Mouse (Mus musculus) forebrain, embryonic 15.5 days (tissue): Measurements from ENCODE around the gene Zfp821. TPM values are rescaled to one million over a fixed set of nuclear protein-coding genes. Genes with fewer than 3 reads are reported as not detected.
A peak's percentile ranks its signal among the peaks of the same experiment; 100 is the strongest.
"Not testable (repeated sequence)": the region's sequence is repeated elsewhere in the genome, so short reads cannot be mapped to it uniquely, and the experiment has no call there.

Experiments used
- ATAC-seq: fragments of 200-750 bp; cut with Nextera tagmentation; replicated peaks from 2 replicates; pipeline ENCODE4 v1.8.0; 2017; ENCODE audit warnings: mild to moderate bottlenecking, moderate TSS enrichment, moderate library complexity
- H3K27ac ChIP-seq: fragments of 300-500 bp; sonication (generic); replicated peaks from 2 replicates; pipeline ENCODE4 v1.5.1; 2015; ENCODE audit warnings: mild to moderate bottlenecking, inconsistent platforms
- H3K27me3 ChIP-seq: fragments of 300-500 bp; sonication (generic); 2 replicates; pipeline ENCODE4 v1.6.1; 2015; ENCODE audit warnings: inconsistent platforms
- H3K36me3 ChIP-seq: fragments of 300-500 bp; sonication (generic); 2 replicates; pipeline ENCODE4 v1.6.1; 2015; ENCODE audit warnings: mild to moderate bottlenecking, inconsistent platforms
- H3K4me1 ChIP-seq: fragments of 300-500 bp; sonication (generic); 2 replicates; pipeline ENCODE4 v1.6.1; 2015; ENCODE audit warnings: inconsistent platforms
- H3K4me2 ChIP-seq: fragments of 300-500 bp; sonication (generic); replicated peaks from 2 replicates; pipeline ENCODE4 v1.6.1; 2015; ENCODE audit warnings: mild to moderate bottlenecking, inconsistent platforms
- H3K4me3 ChIP-seq: fragments of 300-500 bp; sonication (generic); 2 replicates; pipeline ENCODE4 v1.5.1; 2015; ENCODE audit warnings: mild to moderate bottlenecking, inconsistent platforms
- H3K9ac ChIP-seq: fragments of 300-500 bp; sonication (generic); replicated peaks from 2 replicates; pipeline ENCODE4 v1.6.1; 2015; ENCODE audit warnings: mild to moderate bottlenecking, inconsistent platforms
- H3K9me3 ChIP-seq: fragments of 300-500 bp; sonication (generic); 2 replicates; pipeline ENCODE4 v1.6.1; 2016; ENCODE audit warnings: inconsistent platforms
- WGBS: fragments of 180-500 bp; shearing (Covaris S2); methylation state at CpG from one replicate; pipeline ENCODE4 v1.1.7; 2015; ENCODE audit warnings: mixed read lengths; 5-methylcytosine and 5-hydroxymethylcytosine counted together
- polyA plus RNA-seq: library from polyadenylated mRNA; unstranded; fragments of >200 nt; fragmentation: Nextera tagmentation; extraction: Ambion mirVana; gene quantifications from 2 replicates; pipeline ENCODE4 v1.2.1, GENCODE M21; 2015

Zfp821 gene
- polyA plus RNA-seq, 1 experiment from 2014 or later: 94.3 TPM

- Histone ChIP-seq H3K4me2 (no peak overlapping the region), H3K9me3 (no peaks in the 10 kb centered on the region), H3K4me1 (peaks cover 18% of the 10 kb centered on the region), H3K36me3 (peaks cover 47% of the 10 kb centered on the region), H3K9ac (no peak overlapping the region), H3K27ac (no peak overlapping the region), H3K4me3 (no peak overlapping the region), H3K27me3 (no peaks in the 10 kb centered on the region)
- ATAC-seq: no peak
- WGBS: 91% methylated on average over 3 of the region's 3 CpGs
Observed at GRCm38 (mm10) chr8:109734018-109734417, 28.7 kb downstream of the Zfp821 start.

- H3K4me1 ChIP-seq: peaks cover 18% of the 10 kb centered on the region
- peaks cover 26% of the 10 kb centered on the region for H3K36me3 ChIP-seq
- no peaks in the 10 kb centered on the region for H3K9me3 ChIP-seq
- H3K4me3 ChIP-seq: peak overlapping the region; percentile 67
- H3K27me3 ChIP-seq: no peaks in the 10 kb centered on the region
- peak overlapping the region; percentile 51 for H3K27ac ChIP-seq
- WGBS: 11% methylated on average over 8 of the region's 8 CpGs
- peak overlapping the region; percentile 91 for H3K4me2 ChIP-seq
- H3K9ac ChIP-seq: peak overlapping the region; percentile 93
- ATAC-seq: no peak
Observed at GRCm38 (mm10) chr8:109736819-109737218, 31.5 kb downstream of the Zfp821 start.

- Histone ChIP-seq H3K9ac (peak within 1 kb of the TSS; percentile 93), H3K27ac (peak within 1 kb of the TSS; percentile 51), H3K36me3 (peaks cover 20% of the 10 kb centered on the region), H3K9me3 (no peaks in the 10 kb centered on the region), H3K4me3 (peak within 1 kb of the TSS; percentile 67), H3K4me2 (peak within 1 kb of the TSS; percentile 91), H3K27me3 (no peaks in the 10 kb centered on the region), H3K4me1 (peaks cover 18% of the 10 kb centered on the region)
- under 1% methylated on average over 59 of the region's 59 CpGs for WGBS
- peak; percentile 72 for ATAC-seq
Observed at GRCm38 (mm10) chr8:109737237-109738048, 32.1 kb downstream of the Zfp821 start, which contains the start of gene Atxn1l. TSS of gene Atxn1l (minus strand) at chr8:109737739.

- Histone ChIP-seq H3K36me3 (peaks cover 14% of the 10 kb centered on the region), H3K4me1 (peaks cover 18% of the 10 kb centered on the region), H3K27me3 (no peaks in the 10 kb centered on the region), H3K4me2 (peak overlapping the region; percentile 91), H3K4me3 (peak overlapping the region; percentile 67), H3K9ac (peak overlapping the region; percentile 93; the same call in 1 of the 2 replicates), H3K9me3 (no peaks in the 10 kb centered on the region), H3K27ac (0 out of 2 replicates have a peak overlapping the region, but pooled peaks have one; percentile 6)
- WGBS: 85% methylated on average over 1 of the region's 1 CpGs
- ATAC-seq: no peak
Observed at GRCm38 (mm10) chr8:109738049-109738380, 32.7 kb downstream of the Zfp821 start.

- 93% methylated on average over 7 of the region's 12 CpGs for WGBS
- Histone ChIP-seq H3K36me3 (no peaks in the 10 kb centered on the region), H3K4me1 (no peaks in the 10 kb centered on the region), H3K9ac (no peak overlapping the region), H3K9me3 (no peaks in the 10 kb centered on the region), H3K4me3 (no peak overlapping the region), H3K4me2 (no peak overlapping the region), H3K27me3 (no peaks in the 10 kb centered on the region), H3K27ac (no peak overlapping the region)
- no peak for ATAC-seq
Observed at GRCm38 (mm10) chr8:109747468-109748199, 42.3 kb downstream of the Zfp821 start.

GRCm38 (mm10) chr8:109750274-109750673 is 44.9 kb downstream of the Zfp821 start:
- Histone ChIP-seq H3K4me1 (no peaks in the 10 kb centered on the region), H3K4me3 (no peak overlapping the region), H3K4me2 (no peak overlapping the region), H3K9me3 (no peaks in the 10 kb centered on the region), H3K9ac (no peak overlapping the region), H3K36me3 (no peaks in the 10 kb centered on the region), H3K27ac (no peak overlapping the region), H3K27me3 (no peaks in the 10 kb centered on the region)
- WGBS: 63% methylated on average over 5 of the region's 5 CpGs
- ATAC-seq: no peak

- no peaks in the 10 kb centered on the region for H3K36me3 ChIP-seq
- 83% methylated on average over 12 of the region's 12 CpGs for WGBS
- no peak overlapping the region for H3K4me2 ChIP-seq
- H3K4me3 ChIP-seq: no peak overlapping the region
- ATAC-seq: no peak
- no peaks in the 10 kb centered on the region for H3K9me3 ChIP-seq
- no peaks in the 10 kb centered on the region for H3K4me1 ChIP-seq
- H3K27me3 ChIP-seq: no peaks in the 10 kb centered on the region
- no peak overlapping the region for H3K9ac ChIP-seq
- H3K27ac ChIP-seq: no peak overlapping the region
Observed at GRCm38 (mm10) chr8:109750699-109751098, 45.4 kb downstream of the Zfp821 start.

- 90% methylated on average over 20 of the region's 20 CpGs for WGBS
- no peak for ATAC-seq
Observed at GRCm38 (mm10) chr8:109751731-109752485, 46.6 kb downstream of the Zfp821 start.

GRCm38 (mm10) chr8:109754696-109755095 is 49.4 kb downstream of the Zfp821 start:
- no peak overlapping the region for H3K27ac ChIP-seq
- WGBS: 83% methylated on average over 8 of the region's 8 CpGs
- no peaks in the 10 kb centered on the region for H3K4me1 ChIP-seq
- H3K9me3 ChIP-seq: no peaks in the 10 kb centered on the region
- H3K36me3 ChIP-seq: no peaks in the 10 kb centered on the region
- no peak for ATAC-seq
- no peak overlapping the region for H3K9ac ChIP-seq
- H3K27me3 ChIP-seq: no peaks in the 10 kb centered on the region
- no peak overlapping the region for H3K4me2 ChIP-seq
- H3K4me3 ChIP-seq: no peak overlapping the region

More at GRCm38 (mm10) chr8:109751731-109752485, 46.6 kb downstream of the Zfp821 start:
- H3K9ac ChIP-seq: no peak overlapping the region
- no peak overlapping the region for H3K4me2 ChIP-seq
- no peaks in the 10 kb centered on the region for H3K4me1 ChIP-seq
- no peaks in the 10 kb centered on the region for H3K36me3 ChIP-seq
- H3K4me3 ChIP-seq: no peak overlapping the region
- H3K9me3 ChIP-seq: no peaks in the 10 kb centered on the region
- H3K27ac ChIP-seq: no peak overlapping the region
- no peaks in the 10 kb centered on the region for H3K27me3 ChIP-seq

GRCm38 (mm10) chr8:109755554-109755953 is 50.2 kb downstream of the Zfp821 start:
- not testable (repeated sequence) for H3K4me3 ChIP-seq, ATAC-seq, H3K4me2 ChIP-seq, H3K9ac ChIP-seq, H3K36me3 ChIP-seq, H3K9me3 ChIP-seq, H3K4me1 ChIP-seq, H3K27ac ChIP-seq, H3K27me3 ChIP-seq
- 91% methylated on average over 4 of the region's 4 CpGs for WGBS

GRCm38 (mm10) chr8:109756849-109757248 is 51.5 kb downstream of the Zfp821 start:
- ATAC-seq: no peak
- H3K27ac ChIP-seq: no peak overlapping the region
- H3K27me3 ChIP-seq: no peaks in the 10 kb centered on the region
- H3K9ac ChIP-seq: no peak overlapping the region
- no peaks in the 10 kb centered on the region for H3K4me1 ChIP-seq
- no peaks in the 10 kb centered on the region for H3K36me3 ChIP-seq
- no peaks in the 10 kb centered on the region for H3K9me3 ChIP-seq
- H3K4me2 ChIP-seq: no peak overlapping the region
- WGBS: 71% methylated on average over 3 of the region's 3 CpGs
- no peak overlapping the region for H3K4me3 ChIP-seq

- 95% methylated on average over 7 of the region's 7 CpGs for WGBS
- Histone ChIP-seq H3K4me3 (no peak overlapping the region), H3K27ac (no peak overlapping the region), H3K27me3 (no peaks in the 10 kb centered on the region), H3K36me3 (no peaks in the 10 kb centered on the region), H3K4me1 (no peaks in the 10 kb centered on the region), H3K9ac (no peak overlapping the region), H3K4me2 (no peak overlapping the region), H3K9me3 (0 out of 2 replicates have a peak, but pooled peaks cover 3% of the 10 kb centered on the region)
- ATAC-seq: no peak
Observed at GRCm38 (mm10) chr8:109759426-109759825, 54.1 kb downstream of the Zfp821 start.
